20 mouse cellular contexts compared by ENCODE assay signal in genomic region chr7:75271921-75272381, GRCm38 (mm10). TPM values are rescaled to one million over a fixed set of nuclear protein-coding genes. Genes with fewer than 3 reads are reported as not detected.
DNase-seq lines count a peak whose midpoint lies in the region; ATAC-seq lines count a peak whose summit lies in the region.
"Had no signal": no experiment of that assay in that cellular context is flagged by ENCODE, and none has a peak within 500 bp of the region (broad histone marks: within the 10 kb centered on the region; RNA-seq: fewer than 3 reads in every experiment).

No protein-coding gene starts in this region.

- H3K4me1 ChIP-seq in forebrain, embryonic 16.5 days (replicated peaks; ENCODE audit: control insufficient read depth, insufficient read depth, low read length): peaks cover 10% of the 10 kb centered on the region; the same call in 1 of the 2 replicates
- H3K4me1 ChIP-seq: embryonic facial prominence, embryonic 15.5 days; heart, embryonic 15.5 days; hindbrain, embryonic 13.5 days had no signal

- H3K36me3 ChIP-seq in forebrain, embryonic 16.5 days (ENCODE audit: control insufficient read depth, insufficient read depth): no peaks in the 10 kb centered on the region
- H3K36me3 ChIP-seq: embryonic facial prominence, embryonic 15.5 days; heart, embryonic 15.5 days; hindbrain, embryonic 13.5 days had no signal

- intact Hi-C loops in left cerebral cortex, postnatal 4 days (cut with DNase I): no loop called here
- intact Hi-C loops in left cerebral cortex, postnatal 36 days (cut with DNase I): loop anchor here (5.0 kb wide), 1 partner anchor 65 kb away; no protein-coding TSS in a partner anchor

- no peak overlapping the region for H3K27ac ChIP-seq in forebrain, embryonic 16.5 days (ENCODE audit: low read length)
- H3K27ac ChIP-seq: embryonic facial prominence, embryonic 15.5 days; heart, embryonic 15.5 days; hindbrain, embryonic 13.5 days had no signal

- no peak for DNase-seq in frontal cortex, postnatal 10 days (ENCODE audit: low spot score in 2 of 2)
- DNase-seq in left cerebral cortex, adult 11 months (ENCODE audit: low spot score): peak; percentile 69
- DNase-seq in left cerebral cortex, postnatal 4 days: no peak
- DNase-seq in left cerebral cortex, postnatal 36 days (ENCODE audit: low spot score in 2 of 2): peak; percentile 51 to 57
- DNase-seq in thymus, postnatal 10 days (ENCODE audit: low spot score in 2 of 2): no peak
- DNase-seq in cerebellum, postnatal 36 days: no peak
- DNase-seq: B cell, adult 2 months; cerebellum, adult 8-10 months; kidney, adult 11 months; kidney, postnatal 14 days; lung, embryonic 14.5 days had no signal

- peak; percentile 71 for ATAC-seq in frontal cortex, adult (ENCODE audit: low TSS enrichment)
- ATAC-seq in forebrain, embryonic 16.5 days: peak; percentile 58
- ATAC-seq: midbrain, embryonic 16.5 days had no signal

- H3K9ac ChIP-seq in forebrain, embryonic 16.5 days (replicated peaks; ENCODE audit: low read depth, low read length): no peak overlapping the region
- H3K9ac ChIP-seq: embryonic facial prominence, embryonic 15.5 days; heart, embryonic 15.5 days; hindbrain, embryonic 13.5 days; lung, embryonic 14.5 days had no signal

- H3K4me2 ChIP-seq in forebrain, embryonic 16.5 days (ENCODE audit: low read length): no peak overlapping the region
- H3K4me2 ChIP-seq: embryonic facial prominence, embryonic 15.5 days; heart, embryonic 15.5 days; hindbrain, embryonic 13.5 days; lung, embryonic 14.5 days had no signal

- whole genome bisulfite sequencing in forebrain, embryonic 16.5 days: 34% methylated on average over 3 of the region's 3 CpGs

- H3K27me3 ChIP-seq in forebrain, embryonic 16.5 days (replicated peaks; ENCODE audit: control insufficient read depth, insufficient read depth, low read length): no peaks in the 10 kb centered on the region
- H3K27me3 ChIP-seq: embryonic facial prominence, embryonic 15.5 days; heart, embryonic 15.5 days; hindbrain, embryonic 13.5 days had no signal

- H3K4me3 ChIP-seq in forebrain, embryonic 16.5 days (replicated peaks; ENCODE audit: low read length): no peak overlapping the region
- H3K4me3 ChIP-seq: embryonic facial prominence, embryonic 15.5 days; heart, embryonic 15.5 days; hindbrain, embryonic 13.5 days had no signal

- H3K9me3 ChIP-seq in forebrain, embryonic 16.5 days (ENCODE audit: control insufficient read depth, low read length): no peaks in the 10 kb centered on the region
- H3K9me3 ChIP-seq: embryonic facial prominence, embryonic 15.5 days; heart, embryonic 15.5 days; hindbrain, embryonic 13.5 days had no signal

RNA-seq across cellular contexts. Expression of gene Sv2b, which starts 37.1 kb away (rescaled TPM):
- total RNA-seq in left cerebral cortex, postnatal 4 days (2021): 10 to 100 TPM; 80.7 to 87.9 TPM
- polyA plus RNA-seq in forebrain, embryonic 16.5 days (2015; fragmentation: Nextera tagmentation; extraction: Ambion mirVana): 12.8 and 14.0 TPM in 2 replicates
- total RNA-seq in left cerebral cortex, postnatal 36 days (2021): 100 to 1,000 TPM; 371 to 401 TPM
- total RNA-seq: granulocyte monocyte progenitor cell, adult 5-6 weeks; megakaryocyte progenitor cell, adult 5-6 weeks had no signal
- polyA plus RNA-seq: liver, adult 2 months had no signal

Comparison
In these comparisons a context has a peak if more than half of its experiments do, and no peak if none do; other contexts are left out.
1. DNase-seq: peak in left cerebral cortex, adult 11 months (single experiment) and left cerebral cortex, postnatal 36 days (2 of 2); none in frontal cortex, postnatal 10 days (0 of 2), left cerebral cortex, postnatal 4 days (single experiment), thymus, postnatal 10 days (0 of 2) and cerebellum, postnatal 36 days (0 of 2).
2. RNA of gene Sv2b, which starts 37.1 kb away (total RNA-seq): 371 to 401 TPM in left cerebral cortex, postnatal 36 days; 80.7 to 87.9 TPM in left cerebral cortex, postnatal 4 days; every median in the first group is over 4 times any median in the second.